Mouse (Mus musculus) stomach, postnatal 0 days (tissue): ENCODE measurements at regions not wholly inside any gene's neighbourhood (a gene's known extent, or its start where the extent isn't known, plus 50 kb on each side); places are given as distances from the start of the nearest gene placed in this dataset.

Experiments
- ATAC-seq: fragments of 200-750 bp; cut with Nextera tagmentation; 2 replicates; pipeline ENCODE4 v1.8.0; 2017; ENCODE audit not compliant: low FRiP score, low TSS enrichment
- DNase-seq: peaks from one replicate; pipeline ENCODE4 v3.0.0-alpha.2; 2016; ENCODE audit warnings: low spot score
- H3K27ac ChIP-seq: fragments of 300-500 bp; sonication (generic); replicated peaks from 2 replicates; pipeline ENCODE4 v1.5.1; 2014; ENCODE audit warnings: mild to moderate bottlenecking, control low read depth
- H3K27me3 ChIP-seq: fragments of 300-500 bp; sonication (generic); 2 replicates; pipeline ENCODE4 v1.6.1; 2014; ENCODE audit warnings: low read length; ENCODE audit not compliant: control insufficient read depth, insufficient read depth
- H3K36me3 ChIP-seq: fragments of 300-500 bp; sonication (generic); 2 replicates; pipeline ENCODE4 v1.6.1; 2014; ENCODE audit warnings: low read length, mixed read lengths; ENCODE audit not compliant: control insufficient read depth, insufficient read depth
- H3K4me1 ChIP-seq: fragments of 300-500 bp; sonication (generic); replicated peaks from 2 replicates; pipeline ENCODE4 v1.6.1; 2014; ENCODE audit warnings: antibody characterized with exemption; ENCODE audit not compliant: control insufficient read depth, insufficient read depth
- H3K4me2 ChIP-seq: fragments of 300-500 bp; sonication (generic); replicated peaks from 2 replicates; pipeline ENCODE4 v1.6.1; 2014; ENCODE audit warnings: low read depth, mild to moderate bottlenecking, control low read depth, moderate library complexity
- H3K4me3 ChIP-seq: fragments of 300-500 bp; sonication (generic); 2 replicates; pipeline ENCODE4 v1.5.1; 2014; ENCODE audit warnings: low read depth, low read length, control low read depth
- H3K9ac ChIP-seq: fragments of 300-500 bp; sonication (generic); 2 replicates; pipeline ENCODE4 v1.6.1; 2014; ENCODE audit warnings: mild to moderate bottlenecking, low read length, control low read depth, mixed read lengths
- H3K9me3 ChIP-seq: fragments of 300-500 bp; sonication (generic); 2 replicates; pipeline ENCODE4 v1.6.1; 2016; ENCODE audit warnings: low read length; ENCODE audit not compliant: control insufficient read depth
- CTCF ChIP-seq: IDR thresholded peaks from 2 replicates; pipeline ENCODE4 v1.5.1; 2016; ENCODE audit warnings: antibody characterized with exemption, low read depth, mild to moderate bottlenecking, moderate library complexity
- EP300 ChIP-seq: optimal IDR thresholded peaks from 2 replicates; pipeline ENCODE3; 2016; ENCODE audit warnings: antibody characterized with exemption
- WGBS: fragments of 180-500 bp; shearing (Covaris S2); extraction: QIAGEN DNeasy Blood & Tissue Kit; methylation state at CpG from one replicate; pipeline ENCODE4 v1.1.7; 2014; 5-methylcytosine and 5-hydroxymethylcytosine counted together

GRCm38 (mm10) chr5:52027478-52027877 lies 162.8 kb downstream of the Dhx15 start:
- ATAC-seq = no peak
- Histone ChIP-seq H3K9me3 (no peaks in the 10 kb centered on the region), H3K27ac (no peak overlapping the region), H3K4me2 (no peak overlapping the region), H3K4me1 (no peaks in the 10 kb centered on the region), H3K9ac (no peak overlapping the region), H3K4me3 (no peak overlapping the region), H3K27me3 (no peaks in the 10 kb centered on the region), H3K36me3 (no peaks in the 10 kb centered on the region)
- no peak for DNase-seq
- WGBS = 85% methylated on average over 4 of the region's 4 CpGs
- no peak for TF ChIP-seq EP300
- no peak for TF ChIP-seq CTCF

- Histone ChIP-seq H3K4me2 (no peak overlapping the region), H3K9me3 (no peaks in the 10 kb centered on the region), H3K4me1 (no peaks in the 10 kb centered on the region), H3K4me3 (no peak overlapping the region), H3K9ac (no peak overlapping the region), H3K27ac (no peak overlapping the region), H3K27me3 (no peaks in the 10 kb centered on the region), H3K36me3 (no peaks in the 10 kb centered on the region)
- no peak for TF ChIP-seq CTCF
- TF ChIP-seq EP300 = no peak
- ATAC-seq (no peak), DNase-seq (no peak)
- WGBS = 71% methylated on average over 3 of the region's 3 CpGs
Observed at GRCm38 (mm10) chr5:52026148-52026547, 164.2 kb downstream of the Dhx15 start.

- WGBS = 73% methylated on average over 9 of the region's 9 CpGs
- Histone ChIP-seq H3K4me3 (no peak overlapping the region), H3K36me3 (no peaks in the 10 kb centered on the region), H3K27ac (no peak overlapping the region), H3K4me2 (no peak overlapping the region), H3K4me1 (no peaks in the 10 kb centered on the region), H3K27me3 (no peaks in the 10 kb centered on the region), H3K9me3 (no peaks in the 10 kb centered on the region), H3K9ac (no peak overlapping the region)
- ATAC-seq = no peak
- TF ChIP-seq CTCF = no peak
- no peak for TF ChIP-seq EP300
- no peak for DNase-seq
Observed at GRCm38 (mm10) chr5:52023212-52023611, 167.1 kb downstream of the Dhx15 start.

- H3K36me3 ChIP-seq = no peaks in the 10 kb centered on the region
- TF ChIP-seq CTCF (no peak), EP300 (no peak)
- DNase-seq (no peak), ATAC-seq (no peak)
- no peaks in the 10 kb centered on the region for H3K9me3 ChIP-seq
- H3K27me3 ChIP-seq = no peaks in the 10 kb centered on the region
- H3K27ac ChIP-seq = no peak overlapping the region
- no peak overlapping the region for H3K9ac ChIP-seq
- H3K4me1 ChIP-seq = no peaks in the 10 kb centered on the region
- H3K4me3 ChIP-seq = no peak overlapping the region
- 62% methylated on average over 3 of the region's 3 CpGs for WGBS
- H3K4me2 ChIP-seq = no peak overlapping the region
Observed at GRCm38 (mm10) chr5:52016992-52017391, 173.3 kb downstream of the Dhx15 start.

- TF ChIP-seq EP300 = no peak
- no peak for TF ChIP-seq CTCF
- Histone ChIP-seq H3K27me3 (no peaks in the 10 kb centered on the region), H3K36me3 (no peaks in the 10 kb centered on the region), H3K4me2 (no peak overlapping the region), H3K27ac (no peak overlapping the region), H3K9me3 (no peaks in the 10 kb centered on the region), H3K4me1 (no peaks in the 10 kb centered on the region), H3K4me3 (no peak overlapping the region), H3K9ac (no peak overlapping the region)
- ATAC-seq (no peak), DNase-seq (no peak)
- 23% methylated on average over 6 of the region's 6 CpGs for WGBS
Observed at GRCm38 (mm10) chr5:52015786-52016185, 174.5 kb downstream of the Dhx15 start.

- no peak overlapping the region for H3K4me3 ChIP-seq
- H3K27me3 ChIP-seq = no peaks in the 10 kb centered on the region
- H3K4me2 ChIP-seq = no peak overlapping the region
- H3K9ac ChIP-seq = no peak overlapping the region
- DNase-seq = no peak
- no peak overlapping the region for H3K27ac ChIP-seq
- no peaks in the 10 kb centered on the region for H3K9me3 ChIP-seq
- H3K36me3 ChIP-seq = no peaks in the 10 kb centered on the region
- TF ChIP-seq CTCF (no peak), EP300 (no peak)
- no peak for ATAC-seq
- no peaks in the 10 kb centered on the region for H3K4me1 ChIP-seq
- WGBS = 78% methylated on average over 7 of the region's 7 CpGs
Observed at GRCm38 (mm10) chr5:52010426-52010825, 179.9 kb downstream of the Dhx15 start.
